Mouse (Mus musculus) heart, adult 2 months (tissue): ENCODE results near the gene Smc6. TPM values are rescaled to one million over a fixed set of nuclear protein-coding genes. Genes with fewer than 3 reads are reported as not detected.

Source experiments
- DNase-seq, 2 experiments: peaks; one replicate each; pipeline ENCODE4 v3.0.0; 2021
- H3K27ac ChIP-seq: fragments of 200-600 bp; 2 replicates; pipeline ENCODE4 v1.8.1; 2022
- H3K27me3 ChIP-seq: fragments of 200-500 bp; 2 replicates; pipeline ENCODE4 v1.6.1; 2012; ENCODE audit warnings: mild to moderate bottlenecking, low read length, inconsistent platforms, mixed read lengths; ENCODE audit not compliant: control insufficient read depth, insufficient read depth
- H3K36me3 ChIP-seq: fragments of 200-500 bp; 2 replicates; pipeline ENCODE4 v1.6.1; 2012; ENCODE audit warnings: low read length, inconsistent platforms; ENCODE audit not compliant: control insufficient read depth, insufficient read depth
- H3K4me1 ChIP-seq: fragments of 200-500 bp; 2 replicates; pipeline ENCODE4 v1.6.1; 2011; ENCODE audit warnings: low read length; ENCODE audit not compliant: control insufficient read depth, insufficient read depth
- H3K4me3 ChIP-seq: fragments of 200-600 bp; 2 replicates; pipeline ENCODE4 v1.8.1; 2022
- H3K79me2 ChIP-seq: fragments of 200-500 bp; replicated peaks from 2 replicates; pipeline ENCODE4 v1.6.1; 2012; ENCODE audit warnings: mild to moderate bottlenecking, inconsistent platforms, low read length, moderate library complexity, mixed read lengths; ENCODE audit not compliant: control insufficient read depth, insufficient read depth
- H3K9ac ChIP-seq: fragments of 200-500 bp; 2 replicates; pipeline ENCODE4 v1.6.1; 2012; ENCODE audit warnings: low read depth, mild to moderate bottlenecking, control low read depth, inconsistent platforms, low read length, mixed read lengths
- CTCF ChIP-seq: fragments of 200-600 bp; IDR thresholded peaks from 2 replicates; pipeline ENCODE4 v1.8.1; 2022; ENCODE audit warnings: antibody characterized with exemption, mild to moderate bottlenecking, moderate library complexity
- EP300 ChIP-seq: fragments of 200-500 bp; IDR thresholded peaks from 2 replicates; pipeline ENCODE4 v1.6.1; 2011; ENCODE audit warnings: low read depth, low read length, control low read depth; ENCODE audit not compliant: insufficient read depth
- POLR2A ChIP-seq: fragments of 200-500 bp; IDR thresholded peaks from 2 replicates; pipeline ENCODE4 v1.6.1; 2011; ENCODE audit warnings: mild to moderate bottlenecking, low read depth, low read length, control low read depth; ENCODE audit not compliant: insufficient read depth
- WGBS: fragments of 180-500 bp; shearing (Covaris S2); methylation state at CpG from one replicate; pipeline ENCODE4 v1.1.7; 2018; 5-methylcytosine and 5-hydroxymethylcytosine counted together
- intact Hi-C: fragments of 180-260 bp; cut with DNase I; formaldehyde crosslinking; loops from one replicate; pipeline ENCODE4 v1.15.1; 2025
- polyA plus RNA-seq: library from polyadenylated mRNA; depleted of rRNA; stranded (reverse); fragments of >200 nt; gene quantifications from 2 replicates; pipeline ENCODE4 v1.2.3, GENCODE M21; 2012
- total RNA-seq, 2 experiments: library from RNA; stranded (reverse); gene quantifications; 2 replicates each; pipeline ENCODE4 v1.2.3; 2021

The Smc6 gene
- total and polyA plus RNA-seq, 3 experiments = 9.3 to 48.3 (median 46.0) TPM

DNA sequence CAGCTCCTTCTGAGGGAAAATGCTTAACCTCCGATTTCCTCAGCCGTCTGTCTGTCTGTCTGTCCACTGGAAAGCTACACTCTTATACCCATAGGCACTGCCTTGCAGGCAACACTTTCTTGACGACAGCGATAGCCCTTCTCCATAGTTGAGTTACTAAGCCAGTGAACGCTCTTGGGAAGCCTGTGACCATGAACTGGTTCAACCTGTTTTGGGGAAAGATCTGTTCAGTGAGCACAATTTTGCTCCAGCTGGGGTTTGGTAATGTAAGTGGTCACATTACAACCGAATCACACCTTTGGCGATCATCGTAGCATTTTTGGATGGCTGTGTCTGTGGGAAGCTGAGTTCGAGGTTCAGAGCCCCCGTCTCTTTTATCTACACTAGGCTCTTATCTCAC lies 42.6 kb upstream of the Smc6 start:
- DNase-seq = no peak
- no peak for TF ChIP-seq POLR2A
- TF ChIP-seq CTCF = no peak
- no peak for TF ChIP-seq EP300
- Histone ChIP-seq H3K4me1 (no peaks in the 10 kb centered on the region; the same call in 1 of the 2 replicates), H3K36me3 (no peaks in the 10 kb centered on the region), H3K9ac (no peak overlapping the region), H3K27me3 (no peaks in the 10 kb centered on the region), H3K4me3 (no peak overlapping the region), H3K79me2 (no peaks in the 10 kb centered on the region), H3K27ac (no peak overlapping the region)
- intact Hi-C loops = no loop called here
- WGBS = 75% methylated on average over 10 of the region's 10 CpGs

DNA sequence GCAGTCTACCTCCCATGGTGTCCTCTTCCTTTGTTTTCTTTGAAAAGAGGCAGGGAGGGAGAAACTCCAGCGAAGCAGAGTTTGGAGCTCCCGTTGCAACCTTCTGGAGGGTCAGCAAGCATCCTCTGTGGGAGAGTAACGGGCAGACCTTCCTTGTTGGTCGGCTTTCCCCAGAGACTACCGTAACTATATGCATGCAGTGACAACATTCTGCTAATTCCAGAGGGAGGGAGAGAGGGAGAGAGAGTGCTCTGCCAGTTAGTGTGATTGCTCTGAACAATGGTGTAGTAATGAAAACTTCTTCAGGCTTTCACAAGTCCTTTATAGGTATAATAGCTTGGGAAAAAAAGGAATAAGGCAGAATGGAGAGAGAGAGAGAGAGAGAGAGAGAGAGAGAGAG lies 41.0 kb upstream of the Smc6 start:
- Histone ChIP-seq H3K79me2 (no peaks in the 10 kb centered on the region), H3K36me3 (no peaks in the 10 kb centered on the region), H3K27ac (no peak overlapping the region), H3K27me3 (no peaks in the 10 kb centered on the region), H3K4me3 (no peak overlapping the region), H3K4me1 (no peaks in the 10 kb centered on the region; the same call in 1 of the 2 replicates), H3K9ac (no peak overlapping the region)
- 24% methylated on average over 5 of the region's 5 CpGs for WGBS
- intact Hi-C loops = no loop called here
- DNase-seq = no peak
- TF ChIP-seq EP300 = no peak
- no peak for TF ChIP-seq POLR2A
- TF ChIP-seq CTCF = no peak

DNA sequence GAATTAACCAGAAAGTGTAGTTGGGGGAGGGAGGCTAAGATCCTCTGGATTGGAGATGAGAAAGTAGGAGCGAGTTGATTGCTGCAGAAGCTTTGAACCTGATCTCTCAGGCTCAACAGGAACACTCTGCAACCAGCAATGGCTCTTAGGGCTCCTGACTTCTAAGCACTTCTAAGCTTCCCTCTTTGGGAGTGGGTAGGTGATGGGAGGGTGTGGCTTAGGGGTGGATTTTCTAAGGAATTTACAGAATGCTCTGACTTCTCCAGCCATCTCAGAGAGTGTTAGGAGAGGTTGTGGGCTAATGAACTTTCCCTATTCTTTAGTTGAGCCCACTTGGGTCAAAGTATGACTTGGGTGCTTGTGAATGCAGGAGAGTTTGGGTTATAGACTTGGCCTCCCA lies 39.6 kb upstream of the Smc6 start:
- no peak overlapping the region for H3K4me3 ChIP-seq
- no peaks in the 10 kb centered on the region for H3K79me2 ChIP-seq
- H3K27ac ChIP-seq = no peak overlapping the region
- intact Hi-C loops = no loop called here
- no peaks in the 10 kb centered on the region for H3K27me3 ChIP-seq
- H3K9ac ChIP-seq = no peak overlapping the region
- TF ChIP-seq EP300 = no peak
- no peak for TF ChIP-seq CTCF
- TF ChIP-seq POLR2A = no peak
- H3K4me1 ChIP-seq = no peaks in the 10 kb centered on the region; the same call in 1 of the 2 replicates
- no peak for DNase-seq
- H3K36me3 ChIP-seq = no peaks in the 10 kb centered on the region
- WGBS = 89% methylated on average over 1 of the region's 1 CpGs

DNA sequence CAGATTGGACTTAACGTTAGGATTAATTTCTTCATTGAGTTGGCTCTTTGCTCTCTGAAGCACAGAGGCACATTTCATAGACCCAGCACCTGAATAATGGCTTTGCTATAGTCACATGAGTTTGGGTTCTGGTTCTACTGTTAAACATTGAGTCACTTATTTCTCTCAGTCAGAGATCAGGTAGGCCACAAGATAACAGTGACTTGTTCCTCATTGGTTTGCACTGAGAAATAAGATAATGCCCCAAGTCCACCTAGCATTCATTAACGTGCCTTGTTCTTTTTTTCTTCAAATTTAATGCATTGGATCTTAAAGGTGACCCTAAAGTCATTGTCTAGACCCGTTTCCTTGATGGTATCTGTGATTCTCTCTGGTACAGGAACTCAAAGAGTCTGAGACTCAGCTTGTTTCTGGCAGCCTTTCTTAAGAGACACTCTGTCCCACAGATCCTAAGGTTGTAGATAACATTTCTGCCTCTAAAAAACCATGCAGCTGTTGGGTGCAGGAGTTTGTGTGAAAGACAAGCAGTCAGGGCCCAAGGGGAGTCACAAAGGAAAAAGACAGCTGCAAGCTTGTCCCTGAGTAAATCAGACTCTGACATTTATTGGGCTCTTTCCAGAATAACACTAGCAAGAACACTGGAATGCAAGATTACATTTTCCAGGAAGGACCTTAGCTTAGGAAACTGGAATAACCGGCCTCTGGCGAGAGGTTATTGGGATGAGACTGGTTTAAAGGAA lies 39.0 kb upstream of the Smc6 start:
- intact Hi-C loops = no loop called here
- Histone ChIP-seq H3K36me3 (no peaks in the 10 kb centered on the region), H3K4me3 (no peak overlapping the region), H3K27ac (peak overlapping the region; percentile 1; the same call in 1 of the 2 replicates), H3K79me2 (no peaks in the 10 kb centered on the region), H3K9ac (no peak overlapping the region), H3K27me3 (no peaks in the 10 kb centered on the region), H3K4me1 (no peaks in the 10 kb centered on the region; the same call in 1 of the 2 replicates)
- TF ChIP-seq EP300 (no peak), POLR2A (no peak), CTCF (no peak)
- peak in 1 of 2 experiments; percentile 29 for DNase-seq
- 37% methylated on average over 5 of the region's 5 CpGs for WGBS

DNA sequence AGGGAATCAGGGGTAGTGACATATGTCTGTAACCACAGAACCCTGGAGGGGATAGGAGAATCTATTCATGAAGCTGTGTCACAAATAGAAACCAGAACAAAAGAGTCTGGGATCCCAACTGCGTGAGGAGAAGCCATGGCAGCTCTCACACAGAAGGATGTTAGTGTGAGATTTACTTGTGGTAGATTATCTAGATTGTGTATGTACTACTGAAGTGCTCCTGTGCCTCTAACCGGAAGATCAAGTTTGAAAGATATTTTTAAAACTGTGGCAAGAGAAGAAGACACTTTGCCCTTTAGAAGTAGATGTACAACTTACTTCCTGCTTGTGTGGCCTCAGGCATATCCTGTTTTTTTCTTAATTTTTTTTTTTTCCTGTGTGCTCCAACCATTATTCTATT lies 35.4 kb upstream of the Smc6 start:
- DNase-seq = no peak
- H3K9ac ChIP-seq = no peak overlapping the region
- no peak for TF ChIP-seq EP300
- TF ChIP-seq POLR2A = no peak
- no peak for TF ChIP-seq CTCF
- no peak overlapping the region for H3K27ac ChIP-seq
- no peaks in the 10 kb centered on the region for H3K79me2 ChIP-seq
- H3K27me3 ChIP-seq = no peaks in the 10 kb centered on the region
- intact Hi-C loops = no loop called here
- no peak overlapping the region for H3K4me3 ChIP-seq
- H3K4me1 ChIP-seq = no peaks in the 10 kb centered on the region
- WGBS = 43% methylated on average over 2 of the region's 2 CpGs
- no peaks in the 10 kb centered on the region for H3K36me3 ChIP-seq

DNA sequence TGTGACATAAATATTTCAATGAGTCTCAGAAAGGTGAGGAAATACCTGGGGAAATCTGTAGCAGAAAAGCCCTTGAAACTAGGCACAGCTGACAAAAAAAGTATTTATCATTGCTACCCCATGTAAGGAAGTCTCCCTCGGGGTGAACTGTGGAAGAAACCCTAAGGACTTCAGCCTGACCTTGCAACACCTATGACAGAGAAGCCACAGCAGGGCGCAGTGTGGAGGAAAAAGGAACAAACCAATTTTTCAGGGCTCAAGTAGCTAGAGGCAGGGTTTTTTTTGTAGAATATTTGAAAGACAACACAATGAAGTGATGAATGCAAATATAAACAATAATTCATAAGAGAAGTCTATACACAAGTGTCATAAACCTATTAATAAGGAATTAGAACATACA lies 29.7 kb upstream of the Smc6 start:
- WGBS = 69% methylated on average over 2 of the region's 2 CpGs
- no peaks in the 10 kb centered on the region for H3K36me3 ChIP-seq

More for the DNA sequence above, 29.7 kb upstream of the Smc6 start:
- H3K4me1 ChIP-seq = no peaks in the 10 kb centered on the region
- no peak overlapping the region for H3K4me3 ChIP-seq
- H3K9ac ChIP-seq = no peak overlapping the region
- no peak overlapping the region for H3K27ac ChIP-seq
- no peaks in the 10 kb centered on the region for H3K79me2 ChIP-seq
- DNase-seq = no peak
- H3K27me3 ChIP-seq = no peaks in the 10 kb centered on the region
- TF ChIP-seq POLR2A = no peak
- TF ChIP-seq CTCF = no peak
- no peak for TF ChIP-seq EP300
- intact Hi-C loops = no loop called here
